Mouse (Mus musculus) right cerebral cortex, postnatal 10 days (tissue): ENCODE data around the gene Rbpms2.

ENCODE experiments used
- DNase-seq, 2 experiments: peaks; one replicate each; pipeline ENCODE4 v3.0.0; 2021; ENCODE audit warnings: low spot score in 2 of 2

Rbpms2 gene

DNA sequence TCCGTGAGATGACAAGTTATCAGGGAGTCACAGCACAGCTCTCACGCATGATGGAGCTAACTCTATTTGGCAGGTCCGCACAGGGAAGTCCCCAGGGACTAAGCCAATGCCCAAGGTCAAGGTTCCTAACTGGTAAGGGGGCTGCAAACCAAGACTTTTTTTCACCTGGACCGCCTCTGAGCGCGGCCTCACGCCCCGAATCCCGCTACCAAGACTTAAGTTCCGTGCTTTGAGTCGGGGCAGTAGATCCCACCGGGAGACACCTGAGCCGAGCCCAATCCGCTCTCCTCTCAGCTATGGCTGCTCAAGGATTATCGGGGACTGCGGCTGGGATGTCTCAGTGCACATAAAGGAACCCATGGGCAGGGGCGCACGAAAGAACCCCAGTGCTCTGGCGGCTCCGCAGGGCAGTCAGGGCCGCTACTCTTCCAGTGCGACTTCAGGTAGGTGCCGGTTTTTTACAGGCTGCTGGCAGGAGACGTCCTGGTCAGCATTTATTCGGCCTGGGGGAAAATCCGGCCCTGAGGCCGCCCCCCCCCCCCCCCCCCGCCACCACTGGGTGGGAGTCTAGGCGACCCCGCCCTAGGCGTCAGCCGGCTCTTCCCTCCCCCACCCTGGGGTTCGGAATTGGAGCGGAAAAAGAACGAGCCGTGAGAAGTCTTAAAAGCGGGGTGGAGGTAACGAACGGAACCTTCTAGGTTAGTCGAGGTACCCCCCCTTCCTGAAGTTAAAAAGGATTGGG is at the start of gene Rbpms2:
Gene Rbpms2, plus strand, starts transcription at position 624 of the 742 bp plus-strand sequence.
- peak in 1 of 2 experiments; percentile 19 for DNase-seq

DNA sequence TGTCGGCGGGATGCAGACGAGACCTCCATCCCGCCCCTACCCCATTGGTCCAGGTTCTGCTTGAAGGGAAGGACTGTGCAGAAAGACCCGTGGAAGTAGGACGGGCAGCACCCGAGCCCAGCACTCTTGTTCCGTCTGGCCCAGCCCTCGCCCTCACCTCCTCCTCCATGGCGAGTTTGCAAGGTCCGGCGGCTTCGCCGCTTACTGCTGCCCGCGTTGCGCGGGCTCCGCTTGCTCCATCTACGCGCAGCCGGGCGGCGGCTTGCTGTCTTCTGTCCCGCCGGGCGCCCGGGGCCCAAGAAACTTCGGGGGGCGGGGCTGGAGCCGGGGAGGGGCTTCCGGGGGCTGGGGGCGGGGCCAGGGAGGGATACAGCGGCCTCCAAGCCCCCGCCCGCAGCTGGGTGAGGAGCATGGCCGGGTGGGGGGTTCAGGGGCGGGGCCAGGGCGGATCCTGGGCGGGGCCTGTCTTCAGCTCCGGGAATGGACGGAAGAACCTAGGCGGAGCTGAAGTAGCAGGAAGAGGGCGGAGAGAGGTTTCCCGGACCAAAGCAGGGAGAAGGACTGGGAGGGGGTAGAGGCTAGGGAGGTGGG is 49.6 kb upstream of the Rbpms2 start, which contains the start of gene Plekho2:
Gene Plekho2, minus strand, starts transcription at position 260 of the 591 bp plus-strand sequence.
- peak; percentile 91 to 92 for DNase-seq

DNA sequence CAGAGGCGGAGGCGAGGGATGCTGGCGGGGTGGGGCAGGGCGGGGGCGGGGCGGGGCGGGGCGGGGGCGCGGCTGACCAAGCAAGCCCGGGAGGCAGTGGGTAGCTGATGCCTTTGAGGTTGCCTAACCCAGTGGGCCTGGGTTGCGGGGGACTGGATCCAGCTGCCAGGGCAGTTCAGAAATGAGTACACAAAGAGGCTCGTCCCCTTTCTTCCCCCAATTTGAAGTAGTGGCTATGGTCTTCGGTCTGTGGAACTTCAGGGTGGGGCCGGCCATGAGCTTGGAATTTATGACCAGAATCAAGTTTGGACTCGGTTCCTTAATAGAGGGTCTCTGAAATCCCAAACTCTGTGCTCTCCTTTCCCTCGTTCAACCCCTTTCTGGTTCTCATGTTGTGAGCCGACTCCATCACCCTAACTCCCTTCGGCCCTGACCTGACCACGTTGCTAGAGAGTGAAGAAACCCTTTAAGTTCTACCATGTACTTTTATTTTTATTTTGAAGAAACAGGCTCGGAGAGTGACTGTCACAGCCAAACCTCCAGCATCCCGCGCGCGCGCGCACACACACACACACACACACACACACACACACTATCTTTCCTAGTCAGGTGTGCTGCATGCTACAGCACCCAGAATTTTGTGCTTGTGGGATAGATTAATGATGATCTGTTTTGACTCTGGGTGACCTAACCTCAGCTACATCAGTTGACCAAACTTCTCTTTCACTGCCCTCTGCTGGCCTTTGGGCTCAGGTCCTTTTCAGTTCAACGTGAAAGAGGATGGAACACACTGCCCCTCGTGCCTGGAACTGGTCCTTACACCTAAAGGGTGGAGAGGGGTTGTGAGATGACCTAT is 48.8 kb upstream of the Rbpms2 start:
- DNase-seq: peak; percentile 83 to 86

DNA sequence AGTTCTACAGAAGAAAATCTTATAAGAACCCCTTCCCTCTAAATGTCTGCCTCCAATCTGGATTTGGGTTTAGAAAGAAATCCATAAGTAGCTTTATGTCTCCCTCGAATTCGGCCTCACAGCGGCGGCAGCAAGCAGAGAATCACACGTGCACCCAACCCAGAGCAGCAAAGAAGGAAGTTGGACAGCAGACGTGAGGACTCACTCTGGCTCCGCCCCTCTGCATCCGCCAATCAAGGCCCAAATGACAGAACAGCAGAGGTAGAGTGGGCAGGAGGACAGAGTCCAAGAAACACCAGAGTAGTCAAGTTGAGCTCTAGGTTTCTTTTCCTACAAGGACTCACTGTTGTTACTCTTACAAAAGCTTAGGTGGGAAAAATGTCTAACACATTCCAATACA is 46.4 kb upstream of the Rbpms2 start:
- no peak for DNase-seq

DNA sequence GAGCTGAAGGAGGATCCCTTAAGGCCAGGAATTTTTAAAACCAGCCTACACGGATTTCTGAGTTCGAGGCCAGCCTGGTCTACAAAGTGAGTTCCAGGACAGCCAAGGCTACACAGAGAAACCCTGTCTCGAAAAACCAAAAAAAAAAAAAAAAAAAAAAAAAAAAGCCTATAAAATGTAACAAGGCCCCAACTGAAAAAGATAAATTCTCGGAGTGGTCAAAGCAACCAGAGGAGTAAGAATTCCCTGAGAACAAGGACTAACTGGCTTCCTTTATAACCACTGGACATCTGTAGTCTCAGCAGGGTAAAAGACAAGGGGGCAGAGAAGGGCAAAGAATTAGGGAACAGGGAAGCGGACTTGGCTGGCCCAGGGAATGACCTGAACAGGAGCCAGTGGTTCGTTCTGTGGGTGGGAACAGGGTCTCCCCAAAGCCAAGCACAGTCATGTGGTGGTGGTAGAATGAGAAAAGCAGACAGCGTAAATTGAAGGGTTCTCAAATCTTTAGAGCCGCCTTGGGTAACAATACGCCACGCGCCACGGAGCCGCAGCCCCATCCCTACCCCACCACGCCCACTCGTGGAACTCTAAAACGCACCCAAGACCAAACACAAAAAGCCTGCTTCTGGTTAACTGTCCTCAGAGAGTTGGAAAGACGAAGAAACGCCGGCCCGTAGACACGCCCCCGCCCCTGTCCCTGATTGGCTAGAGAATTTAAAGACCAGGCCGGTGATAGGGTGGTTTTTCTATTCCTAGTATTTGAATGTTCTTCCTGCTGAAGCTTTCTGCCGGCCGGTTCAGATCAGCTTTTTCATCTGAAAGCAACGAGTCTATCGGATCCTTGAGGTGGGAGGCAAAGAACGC is 42.8 kb upstream of the Rbpms2 start, which contains the start of gene Pif1:
Gene Pif1, plus strand, starts transcription at position 755 of the 864 bp plus-strand sequence.
- peak; percentile 89 to 92 for DNase-seq

DNA sequence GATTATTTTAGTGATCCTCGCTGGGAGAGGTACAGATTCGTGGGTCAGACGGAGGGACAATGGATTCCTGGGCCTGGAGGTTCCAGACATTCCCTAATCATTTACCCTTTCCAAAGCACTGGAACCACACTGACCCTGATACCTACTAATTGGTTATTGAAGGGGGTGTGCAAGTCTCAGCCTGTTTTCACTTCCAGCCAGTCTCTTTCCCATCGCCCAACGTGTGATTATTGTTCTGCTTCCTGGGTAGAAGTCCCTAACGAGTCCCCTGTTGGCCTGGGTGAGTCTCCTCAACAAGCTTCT is 42.2 kb upstream of the Rbpms2 start:
- DNase-seq: no peak

DNA sequence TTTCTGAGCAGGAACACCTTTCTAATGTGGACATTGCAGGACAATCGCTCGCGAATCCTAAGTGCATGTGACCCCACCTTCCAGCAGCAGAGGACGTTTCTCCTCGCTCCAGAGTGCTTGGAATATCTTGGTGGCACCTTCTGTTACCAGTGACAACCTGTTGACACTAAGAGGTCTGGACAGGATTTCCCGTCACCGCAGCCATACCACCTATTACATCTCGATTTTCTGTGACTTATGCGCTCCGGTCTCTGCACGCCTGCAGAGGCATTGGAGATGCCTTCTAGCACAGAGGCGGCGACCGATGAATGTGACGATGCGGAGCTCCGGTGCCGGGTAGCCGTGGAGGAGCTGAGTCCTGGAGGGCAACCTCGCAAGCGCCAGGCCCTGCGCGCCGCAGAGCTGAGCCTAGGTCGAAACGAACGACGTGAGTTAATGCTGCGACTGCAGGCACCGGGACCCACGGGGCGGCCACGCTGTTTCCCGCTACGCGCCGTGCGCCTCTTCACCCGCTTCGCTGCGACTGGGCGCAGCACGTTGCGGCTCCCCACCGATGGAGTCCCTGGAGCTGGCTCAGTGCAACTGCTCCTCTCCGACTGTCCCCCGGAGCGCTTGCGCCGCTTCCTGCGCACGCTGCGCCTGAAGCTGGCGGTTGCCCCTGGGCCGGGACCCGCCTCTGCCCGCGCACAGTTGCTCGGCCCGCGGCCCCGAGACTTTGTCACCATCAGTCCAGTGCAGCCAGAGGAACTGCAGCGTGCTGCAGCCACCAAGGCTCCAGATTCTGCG is 41.7 kb upstream of the Rbpms2 start:
- peak in 1 of 2 experiments; percentile 46 for DNase-seq

DNA sequence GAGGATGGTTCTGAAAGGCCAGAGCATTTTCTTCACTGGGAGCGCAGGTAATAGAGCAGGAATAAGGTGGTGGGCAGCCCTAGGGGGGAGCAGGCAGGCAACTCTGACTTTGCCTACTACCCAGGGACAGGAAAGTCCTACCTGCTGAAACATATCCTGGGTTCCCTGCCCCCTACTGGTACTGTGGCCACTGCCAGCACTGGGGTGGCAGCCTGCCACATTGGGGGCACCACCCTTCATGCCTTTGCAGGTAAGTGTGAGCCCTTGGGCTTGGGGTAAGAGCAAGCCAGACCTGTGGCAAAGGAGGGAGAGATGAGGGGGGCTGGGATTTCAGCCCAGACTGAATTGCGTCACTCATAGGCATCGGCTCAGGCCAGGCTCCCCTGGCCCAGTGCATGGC is 40.4 kb upstream of the Rbpms2 start:
- no peak for DNase-seq

DNA sequence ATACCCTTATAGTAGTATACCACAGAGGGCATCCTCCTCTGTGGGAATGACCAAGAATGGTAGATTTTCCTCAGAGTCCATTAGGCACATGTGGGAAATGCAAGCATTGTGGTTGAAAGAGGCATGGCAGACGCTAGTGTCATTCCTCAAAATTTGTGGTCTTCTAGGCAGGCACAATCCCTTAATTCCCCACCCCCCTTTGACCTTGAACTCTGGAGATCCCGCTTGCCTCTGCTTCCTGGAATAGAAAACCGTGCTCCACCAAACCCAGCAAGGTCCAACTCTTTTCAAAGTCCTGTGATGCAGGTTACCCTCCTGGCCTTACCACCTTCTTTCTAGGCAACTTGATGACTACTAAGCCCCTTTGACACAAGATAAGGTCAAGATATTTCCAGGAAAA is 36.7 kb upstream of the Rbpms2 start:
- DNase-seq: no peak

DNA sequence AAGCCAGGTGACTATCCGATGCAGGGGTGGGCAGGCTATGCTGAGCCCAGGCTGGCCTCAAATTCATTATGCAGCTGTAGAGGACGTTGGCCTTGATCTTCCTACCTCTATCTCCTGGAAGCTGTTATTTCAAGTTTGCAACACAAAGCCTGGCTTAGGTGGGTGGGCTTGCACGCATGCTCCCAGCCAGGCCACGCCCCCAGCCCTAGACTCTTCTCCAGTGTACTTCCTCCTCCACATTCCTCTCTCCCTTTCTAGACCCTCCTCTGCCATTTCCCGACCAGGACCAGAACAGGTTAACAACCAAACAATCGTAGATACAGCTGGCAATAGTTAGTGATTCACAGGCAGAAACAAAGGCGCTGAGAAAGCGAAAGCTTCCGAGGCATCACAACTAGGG is 35.9 kb upstream of the Rbpms2 start:
- no peak for DNase-seq

DNA sequence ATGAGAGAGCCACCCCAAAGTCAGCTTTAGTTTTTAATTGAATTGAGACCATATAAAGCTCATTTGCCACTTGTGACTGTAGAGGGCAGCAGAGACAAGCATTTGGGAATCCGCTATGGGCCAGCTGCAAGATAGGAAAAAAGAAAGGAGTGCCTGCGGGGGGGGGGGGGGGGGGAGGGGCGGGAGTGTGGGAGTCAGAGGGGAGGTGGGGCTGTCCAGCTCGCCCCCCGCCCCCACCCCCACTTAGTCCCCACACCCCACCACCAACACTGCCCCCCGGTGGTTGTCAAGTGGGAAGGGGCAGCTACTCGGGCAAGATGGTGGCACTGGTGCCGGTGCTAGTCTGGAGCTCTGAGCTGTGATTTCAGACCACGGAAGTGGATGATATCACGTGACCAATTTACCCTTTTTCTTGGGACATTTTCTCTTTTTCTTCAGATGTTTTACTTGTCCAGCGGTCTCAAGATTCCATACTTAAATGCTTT is 30.6 kb upstream of the Rbpms2 start:
- DNase-seq: peak in 1 of 2 experiments; percentile 64

DNA sequence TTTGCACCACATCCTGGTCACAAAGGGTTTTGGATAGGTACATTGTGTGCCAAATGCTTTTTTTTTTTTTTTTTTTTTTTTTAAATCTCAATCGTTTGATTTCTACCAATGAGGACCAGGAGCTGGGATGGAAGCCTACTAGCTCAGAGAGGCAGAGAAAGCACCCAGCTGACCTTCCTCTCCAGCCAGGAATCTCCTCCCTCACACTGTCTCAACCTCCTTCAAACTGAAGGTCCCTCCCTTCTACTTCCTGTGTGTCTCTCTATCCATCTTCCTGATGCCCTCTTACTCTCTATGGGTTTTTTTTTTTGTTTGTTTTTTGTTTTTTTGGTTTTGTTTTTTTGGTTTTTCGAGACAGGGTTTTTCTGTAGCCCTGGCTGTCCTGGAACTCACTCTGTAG is 28.5 kb upstream of the Rbpms2 start:
- no peak for DNase-seq

DNA sequence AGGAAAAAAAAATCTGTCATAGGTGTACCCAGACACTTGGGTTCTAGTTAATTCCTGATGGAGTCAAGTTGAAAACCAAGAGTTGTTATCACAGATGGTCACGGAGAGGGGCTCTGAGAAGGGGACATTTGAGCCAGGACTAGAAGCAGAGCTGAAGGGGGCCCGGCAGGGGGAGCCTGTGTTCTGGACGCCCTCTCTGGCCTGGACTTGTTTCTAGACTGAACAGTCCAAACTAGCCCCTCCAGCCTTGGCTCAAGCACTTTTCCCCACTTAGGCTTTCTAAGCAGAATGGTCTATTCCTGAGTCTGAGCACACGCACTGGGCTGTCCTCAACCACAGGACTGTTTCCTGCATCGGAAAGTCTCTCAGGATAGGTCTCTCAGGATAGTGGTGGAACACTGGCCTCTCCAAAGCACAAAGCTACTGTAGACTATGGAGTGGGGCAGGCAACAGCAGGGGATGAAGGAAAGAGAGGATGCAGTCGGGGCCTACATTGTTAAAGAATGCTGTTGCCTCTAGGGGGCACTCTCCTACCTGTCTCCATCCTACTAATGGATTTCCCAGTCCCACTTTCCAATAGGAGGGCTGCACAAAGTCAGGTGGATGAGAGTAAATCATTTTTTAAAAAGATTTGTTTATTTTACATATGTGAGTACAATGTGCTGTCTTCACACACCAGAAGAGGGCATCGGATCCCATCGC is 25.9 kb upstream of the Rbpms2 start:
- DNase-seq: no peak

DNA sequence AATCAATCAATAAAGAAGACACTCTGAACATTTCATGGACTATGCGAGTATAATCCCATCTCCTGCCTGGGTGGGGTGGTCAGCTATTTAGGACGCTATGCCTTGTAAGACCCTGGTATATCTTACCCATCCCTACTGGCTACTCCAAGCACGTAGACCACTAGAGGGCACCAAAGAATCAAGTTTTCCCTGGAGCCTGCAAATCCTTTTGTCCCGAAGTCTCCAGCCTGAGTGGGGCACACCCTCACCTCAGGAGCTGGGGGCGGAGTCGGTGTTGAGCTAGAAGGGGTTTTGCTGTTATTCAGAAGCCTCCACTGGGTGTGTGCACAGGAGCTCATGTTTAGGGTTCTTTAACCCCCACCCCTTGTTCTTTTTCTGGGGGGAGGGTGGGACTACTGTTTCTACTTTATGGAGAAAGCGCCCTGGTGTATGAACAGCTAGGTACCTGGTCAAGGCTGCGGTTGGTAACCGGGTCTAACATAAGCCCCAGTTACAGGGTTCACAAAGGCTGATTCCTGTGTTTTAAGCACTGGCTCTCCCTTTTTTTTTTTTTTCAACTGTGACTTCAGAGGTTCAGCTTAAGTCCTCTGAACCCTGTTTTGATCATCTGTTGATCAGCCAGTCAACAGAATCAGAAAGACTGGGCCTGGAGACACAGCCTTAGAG is 23.8 kb upstream of the Rbpms2 start:
- peak; percentile 49 to 69 for DNase-seq

DNA sequence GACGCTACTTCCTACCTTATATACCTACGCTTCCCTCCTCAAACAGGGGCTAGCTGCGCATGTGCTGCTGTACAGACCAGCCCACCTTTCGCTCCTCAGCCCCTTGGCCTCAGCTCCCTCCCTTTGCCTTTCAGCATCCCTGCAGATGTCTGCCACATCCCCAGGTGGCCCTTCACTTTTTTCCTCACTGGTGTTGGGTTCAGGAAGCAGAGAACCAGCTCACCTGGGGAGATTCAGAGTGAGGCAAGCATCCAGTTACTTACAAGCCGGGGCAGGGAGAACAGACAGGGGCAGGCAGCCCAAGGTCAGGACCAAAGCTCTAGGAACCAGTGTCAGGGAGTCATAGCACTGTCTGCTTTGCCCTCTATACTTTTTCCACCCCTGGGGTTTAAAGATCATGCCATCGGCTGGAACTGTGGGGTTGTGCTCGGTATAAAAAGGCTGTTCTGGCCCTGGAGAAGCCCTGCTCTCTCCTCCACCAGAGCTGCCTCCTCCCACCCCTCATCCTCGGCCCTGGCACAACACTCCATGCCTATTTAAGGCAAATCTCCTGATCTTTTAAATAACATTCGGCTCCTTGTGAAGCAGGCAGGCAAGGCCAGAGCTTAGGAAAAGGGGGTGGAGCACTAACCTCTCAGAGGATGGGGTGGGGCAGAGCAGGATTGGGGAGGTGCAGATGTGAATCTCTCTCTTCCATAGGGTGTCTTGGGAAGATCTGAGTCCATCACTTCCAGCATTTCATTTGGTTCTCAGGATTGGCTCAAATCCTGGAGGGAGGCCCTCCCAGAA is 22.9 kb upstream of the Rbpms2 start:
- no peak for DNase-seq

DNA sequence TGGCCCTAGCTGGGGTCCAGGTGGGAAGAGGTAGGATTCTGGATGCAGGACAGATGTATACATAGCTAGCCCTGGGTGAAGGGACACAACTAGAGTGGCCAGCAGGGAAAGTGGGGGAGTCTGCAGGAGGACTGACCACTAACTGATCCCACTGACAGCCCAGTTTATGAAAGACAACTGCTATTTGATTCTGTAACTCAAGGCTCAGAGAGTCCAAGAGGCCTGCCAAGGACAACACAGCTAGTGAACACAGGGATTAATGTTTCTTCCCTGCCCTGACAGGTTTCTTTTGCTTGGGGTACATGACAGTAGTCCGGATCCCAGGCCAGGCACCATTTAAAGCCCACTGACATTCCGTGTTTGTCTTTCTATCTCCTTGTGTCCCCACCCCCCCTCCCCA is 22.3 kb upstream of the Rbpms2 start:
- DNase-seq: no peak

DNA sequence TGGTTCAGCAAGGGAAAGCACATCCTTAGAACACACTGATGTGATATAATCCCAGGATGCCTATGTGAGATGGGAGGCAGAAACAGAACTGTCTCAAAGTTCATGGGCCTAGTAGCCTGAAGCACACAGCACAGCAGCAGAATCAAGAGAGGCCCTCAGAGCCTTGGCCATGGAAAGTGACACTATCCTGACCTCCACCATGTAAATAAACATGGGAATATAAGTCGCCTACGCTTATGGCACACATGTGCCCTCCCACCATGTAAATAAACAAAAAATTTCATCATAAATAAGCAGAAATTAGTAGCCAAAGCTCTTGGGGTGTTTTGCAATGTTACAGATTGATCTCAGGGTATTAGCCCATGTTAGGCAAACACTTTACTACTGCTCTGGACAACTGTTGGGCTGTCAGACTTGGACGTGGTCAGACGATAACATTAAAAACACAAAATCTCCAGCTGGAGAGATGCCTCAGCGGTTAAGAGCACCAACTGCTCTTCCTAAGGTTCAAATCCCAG is 17.4 kb upstream of the Rbpms2 start:
- DNase-seq: no peak

DNA sequence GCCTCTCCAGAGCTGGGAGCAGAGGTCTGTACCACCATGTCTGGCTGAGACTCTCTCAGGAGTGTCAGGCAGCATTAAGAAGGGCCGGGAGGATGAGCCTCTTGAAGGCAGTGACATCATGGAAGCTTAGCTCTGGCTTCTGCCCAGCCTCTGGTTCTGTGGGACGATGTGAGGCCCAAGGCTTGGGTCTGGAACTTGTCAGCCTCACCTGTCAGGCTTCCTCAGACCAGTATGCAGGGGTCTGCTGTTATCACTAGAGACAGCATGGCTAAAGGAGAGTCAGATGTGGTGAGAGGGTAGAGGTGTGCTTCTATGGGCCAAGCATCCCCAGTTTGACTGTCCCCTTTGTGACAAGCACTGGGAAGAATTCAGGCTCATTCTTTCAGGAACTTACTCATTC is 16.4 kb upstream of the Rbpms2 start:
- no peak for DNase-seq
